Mouse (Mus musculus) adipocyte (in vitro differentiated cells): Measurements from ENCODE around the gene Gprasp1.
A peak's percentile ranks its signal among the peaks of the same experiment; 100 is the strongest.
"Not testable (repeated sequence)": the region's sequence is repeated elsewhere in the genome, so short reads cannot be mapped to it uniquely, and the experiment has no call there.

Source experiments
- DNase-seq: peaks from one replicate; pipeline ENCODE4 v3.0.0-alpha.2; 2016; ENCODE audit warnings: low spot score

The Gprasp1 gene

GRCm38 (mm10) chrX:135742304-135743055 lies at the start of gene Gprasp1, which contains the start of gene Armcx5:
Gene Gprasp1, plus strand, starts transcription at chrX:135742733.
Gene Armcx5, plus strand, starts transcription at chrX:135742733.
- DNase-seq, result peak; percentile 89

- no peak for DNase-seq
Observed at GRCm38 (mm10) chrX:135693633-135694032, 48.9 kb upstream of the Gprasp1 start, which contains the start of gene Tcp11x2. Gene Tcp11x2, minus strand, starts transcription at chrX:135693790.

- no peak for DNase-seq
Observed at GRCm38 (mm10) chrX:135703111-135703510, 39.4 kb upstream of the Gprasp1 start.

GRCm38 (mm10) chrX:135704349-135704748 lies 38.2 kb upstream of the Gprasp1 start:
- peak; percentile 6 for DNase-seq

GRCm38 (mm10) chrX:135712845-135713244 lies 29.7 kb upstream of the Gprasp1 start:
- no peak for DNase-seq

- DNase-seq, result no peak
Observed at GRCm38 (mm10) chrX:135725161-135725560, 17.4 kb upstream of the Gprasp1 start, which contains the start of gene Tmsb15a. Gene Tmsb15a, minus strand, starts transcription at chrX:135725261.

- peak; percentile 52 for DNase-seq
Observed at GRCm38 (mm10) chrX:135738730-135739520, 3.6 kb upstream of the Gprasp1 start.

GRCm38 (mm10) chrX:135743056-135743355 lies 473 bp downstream of the Gprasp1 start:
- no peak for DNase-seq

GRCm38 (mm10) chrX:135745376-135745775 lies 2.8 kb downstream of the Gprasp1 start:
- not testable (repeated sequence) for DNase-seq

- DNase-seq, result peak; percentile 80
Observed at GRCm38 (mm10) chrX:135752832-135753231, 10.3 kb downstream of the Gprasp1 start.

GRCm38 (mm10) chrX:135761707-135762106 lies 19.2 kb downstream of the Gprasp1 start:
- peak; percentile 56 for DNase-seq

- DNase-seq, result no peak
Observed at GRCm38 (mm10) chrX:135768043-135768548, 25.6 kb downstream of the Gprasp1 start.

- DNase-seq, result no peak
Observed at GRCm38 (mm10) chrX:135768565-135768964, 26.0 kb downstream of the Gprasp1 start.

- DNase-seq, result no peak
Observed at GRCm38 (mm10) chrX:135791536-135791935, 49.0 kb downstream of the Gprasp1 start.

- DNase-seq, result no peak
Observed at GRCm38 (mm10) chrX:135792326-135792725, 49.8 kb downstream of the Gprasp1 start.

GRCm38 (mm10) chrX:135795591-135796304 lies 53.2 kb downstream of the Gprasp1 start:
- DNase-seq, result not testable (repeated sequence)

GRCm38 (mm10) chrX:135796305-135797211 lies 54.0 kb downstream of the Gprasp1 start:
- not testable (repeated sequence) for DNase-seq

- DNase-seq, result peak; percentile 60
Observed at GRCm38 (mm10) chrX:135797212-135797644, 54.7 kb downstream of the Gprasp1 start, which contains the start of gene Bhlhb9. Gene Bhlhb9, plus strand, starts transcription at chrX:135797594.

GRCm38 (mm10) chrX:135804149-135804548 lies 61.6 kb downstream of the Gprasp1 start:
- no peak for DNase-seq

GRCm38 (mm10) chrX:135805780-135806179 lies 63.2 kb downstream of the Gprasp1 start:
- DNase-seq, result peak; percentile 66

GRCm38 (mm10) chrX:135835896-135836295 lies 93.4 kb downstream of the Gprasp1 start:
- not testable (repeated sequence) for DNase-seq
